Mouse (Mus musculus): ENCODE data around the gene F13b.

The F13b gene

GRCm38 (mm10) chr1:139501258-139501752 is at the start of gene F13b:
Gene F13b, plus strand, starts transcription at chr1:139501702.
- no peak for DNase-seq (ENCODE audit: low spot score)

GRCm38 (mm10) chr1:139454340-139455225 is 46.9 kb upstream of the F13b start, which contains the start of gene Aspm:
Gene Aspm, plus strand, starts transcription at chr1:139454772.
- DNase-seq (ENCODE audit: low spot score): peak; percentile 89

GRCm38 (mm10) chr1:139455226-139455869 is 46.2 kb upstream of the F13b start:
- no peak for DNase-seq (ENCODE audit: low spot score)

GRCm38 (mm10) chr1:139460807-139461206 is 40.7 kb upstream of the F13b start:
- DNase-seq (ENCODE audit: low spot score): no peak

- no peak for DNase-seq (ENCODE audit: low spot score)
Measured at GRCm38 (mm10) chr1:139465936-139466335, 35.6 kb upstream of the F13b start.

- peak; percentile 15 for DNase-seq (ENCODE audit: low spot score)
Measured at GRCm38 (mm10) chr1:139478898-139479297, 22.6 kb upstream of the F13b start.

- no peak for DNase-seq (ENCODE audit: low spot score)
Measured at GRCm38 (mm10) chr1:139480246-139480645, 21.3 kb upstream of the F13b start.

GRCm38 (mm10) chr1:139481146-139481545 is 20.4 kb upstream of the F13b start:
- no peak for DNase-seq (ENCODE audit: low spot score)

- no peak for DNase-seq (ENCODE audit: low spot score)
Measured at GRCm38 (mm10) chr1:139494630-139495029, 6.9 kb upstream of the F13b start.

GRCm38 (mm10) chr1:139495408-139495807 is 6.1 kb upstream of the F13b start:
- no peak for DNase-seq (ENCODE audit: low spot score)

GRCm38 (mm10) chr1:139496212-139496611 is 5.3 kb upstream of the F13b start:
- DNase-seq (ENCODE audit: low spot score): no peak

GRCm38 (mm10) chr1:139499751-139500150 is 1.8 kb upstream of the F13b start:
- DNase-seq (ENCODE audit: low spot score): no peak

GRCm38 (mm10) chr1:139514556-139514955 is 13.1 kb downstream of the F13b start:
- no peak for DNase-seq (ENCODE audit: low spot score)

GRCm38 (mm10) chr1:139548536-139548935 is 47.0 kb downstream of the F13b start:
- DNase-seq (ENCODE audit: low spot score): no peak

- DNase-seq (ENCODE audit: low spot score): no peak
Measured at GRCm38 (mm10) chr1:139551311-139551710, 49.8 kb downstream of the F13b start.

- no peak for DNase-seq (ENCODE audit: low spot score)
Measured at GRCm38 (mm10) chr1:139560024-139560423, 58.5 kb downstream of the F13b start, which contains the start of gene Cfhr1. Gene Cfhr1, minus strand, starts transcription at chr1:139560272.

Data from layer of hippocampus, adult 11-12 months (tissue).